Mouse (Mus musculus): ENCODE data around the gene Adamtsl2. TPM values are rescaled to one million over a fixed set of nuclear protein-coding genes. Genes with fewer than 3 reads are reported as not detected.

Gene Adamtsl2
- polyA plus RNA-seq, 1 experiment from 2014 or later = 9.1 TPM

GRCm38 (mm10) chr2:27058251-27058650 lies 20.9 kb upstream of the Adamtsl2 start:
- no peak overlapping the region for H3K9ac ChIP-seq

GRCm38 (mm10) chr2:27058751-27059150 lies 20.4 kb upstream of the Adamtsl2 start:
- H3K4me1 ChIP-seq (replicated peaks) = peaks cover 15% of the 10 kb centered on the region
- H3K9ac ChIP-seq = no peak overlapping the region
- ATAC-seq (ENCODE audit: low read depth) = no peak
- 16% methylated on average over 12 of the region's 12 CpGs for WGBS
- H3K27me3 ChIP-seq = no peaks in the 10 kb centered on the region
- H3K4me2 ChIP-seq = no peak overlapping the region
- H3K36me3 ChIP-seq = no peaks in the 10 kb centered on the region
- H3K9me3 ChIP-seq = no peaks in the 10 kb centered on the region
- H3K27ac ChIP-seq (replicated peaks) = no peak overlapping the region
- no peak overlapping the region for H3K4me3 ChIP-seq

More at GRCm38 (mm10) chr2:27058251-27058650, 20.9 kb upstream of the Adamtsl2 start:
- H3K27me3 ChIP-seq = no peaks in the 10 kb centered on the region
- no peak overlapping the region for H3K4me2 ChIP-seq
- 0 out of 2 replicates have a peak overlapping the region, but pooled peaks have one; percentile 18 for H3K27ac ChIP-seq (replicated peaks)
- no peak overlapping the region for H3K4me3 ChIP-seq
- H3K4me1 ChIP-seq (replicated peaks) = peaks cover 15% of the 10 kb centered on the region
- 31% methylated on average over 4 of the region's 4 CpGs for WGBS
- ATAC-seq (ENCODE audit: low read depth) = no peak
- H3K9me3 ChIP-seq = no peaks in the 10 kb centered on the region
- H3K36me3 ChIP-seq = no peaks in the 10 kb centered on the region

GRCm38 (mm10) chr2:27059187-27059586 lies 20.0 kb upstream of the Adamtsl2 start:
- Histone ChIP-seq H3K4me2 (no peak overlapping the region), H3K36me3 (no peaks in the 10 kb centered on the region), H3K27me3 (no peaks in the 10 kb centered on the region), H3K4me3 (no peak overlapping the region), H3K4me1 (replicated peaks) (peaks cover 15% of the 10 kb centered on the region), H3K9ac (no peak overlapping the region), H3K27ac (replicated peaks) (no peak overlapping the region), H3K9me3 (no peaks in the 10 kb centered on the region)
- WGBS = 78% methylated on average over 9 of the region's 9 CpGs
- no peak for ATAC-seq (ENCODE audit: low read depth)

- Histone ChIP-seq H3K9ac (no peak overlapping the region), H3K9me3 (no peaks in the 10 kb centered on the region), H3K4me1 (replicated peaks) (peaks cover 23% of the 10 kb centered on the region), H3K4me2 (no peak overlapping the region), H3K36me3 (no peaks in the 10 kb centered on the region), H3K27me3 (no peaks in the 10 kb centered on the region), H3K4me3 (no peak overlapping the region), H3K27ac (replicated peaks) (no peak overlapping the region)
- ATAC-seq (ENCODE audit: low read depth) = no peak
- WGBS = 87% methylated on average over 2 of the region's 2 CpGs
Observed at GRCm38 (mm10) chr2:27067124-27067523, 12.1 kb upstream of the Adamtsl2 start.

- peaks cover 23% of the 10 kb centered on the region for H3K4me1 ChIP-seq (replicated peaks)
- H3K27ac ChIP-seq (replicated peaks) = no peak overlapping the region
- H3K27me3 ChIP-seq = no peaks in the 10 kb centered on the region; the same call in 1 of the 2 replicates
- H3K9me3 ChIP-seq = no peaks in the 10 kb centered on the region
- no peak overlapping the region for H3K4me3 ChIP-seq
- H3K36me3 ChIP-seq = no peaks in the 10 kb centered on the region
- no peak for ATAC-seq (ENCODE audit: low read depth)
- 28% methylated on average over 2 of the region's 2 CpGs for WGBS
- no peak overlapping the region for H3K9ac ChIP-seq
- no peak overlapping the region for H3K4me2 ChIP-seq
Observed at GRCm38 (mm10) chr2:27067996-27068395, 11.2 kb upstream of the Adamtsl2 start.

GRCm38 (mm10) chr2:27069646-27070045 lies 9.5 kb upstream of the Adamtsl2 start:
- WGBS = 40% methylated on average over 3 of the region's 3 CpGs
- Histone ChIP-seq H3K9me3 (no peaks in the 10 kb centered on the region), H3K4me1 (replicated peaks) (peaks cover 23% of the 10 kb centered on the region), H3K4me2 (no peak overlapping the region), H3K27me3 (no peaks in the 10 kb centered on the region; the same call in 1 of the 2 replicates), H3K36me3 (no peaks in the 10 kb centered on the region), H3K27ac (replicated peaks) (no peak overlapping the region), H3K9ac (no peak overlapping the region), H3K4me3 (no peak overlapping the region)
- ATAC-seq (ENCODE audit: low read depth) = no peak

GRCm38 (mm10) chr2:27070247-27070813 lies 8.8 kb upstream of the Adamtsl2 start:
- Histone ChIP-seq H3K36me3 (no peaks in the 10 kb centered on the region), H3K27me3 (no peaks in the 10 kb centered on the region; the same call in 1 of the 2 replicates), H3K27ac (replicated peaks) (no peak overlapping the region), H3K4me2 (no peak overlapping the region), H3K9ac (no peak overlapping the region), H3K4me1 (replicated peaks) (peaks cover 23% of the 10 kb centered on the region), H3K9me3 (no peaks in the 10 kb centered on the region), H3K4me3 (no peak overlapping the region)
- no peak for ATAC-seq (ENCODE audit: low read depth)
- 82% methylated on average over 2 of the region's 2 CpGs for WGBS

- Histone ChIP-seq H3K9ac (no peak overlapping the region), H3K36me3 (no peaks in the 10 kb centered on the region), H3K4me2 (no peak overlapping the region), H3K27me3 (no peaks in the 10 kb centered on the region; the same call in 1 of the 2 replicates), H3K9me3 (no peaks in the 10 kb centered on the region), H3K4me1 (replicated peaks) (peaks cover 23% of the 10 kb centered on the region), H3K27ac (replicated peaks) (0 out of 2 replicates have a peak overlapping the region, but pooled peaks have one; percentile 13), H3K4me3 (no peak overlapping the region)
- 39% methylated on average over 4 of the region's 4 CpGs for WGBS
- ATAC-seq (ENCODE audit: low read depth) = peak; percentile 61; the same call in 1 of the 2 replicates
Observed at GRCm38 (mm10) chr2:27071137-27071536, 8.0 kb upstream of the Adamtsl2 start.

- Histone ChIP-seq H3K9ac (no peak within 1 kb of the TSS), H3K4me2 (no peak within 1 kb of the TSS), H3K36me3 (no peaks in the 10 kb centered on the region), H3K4me3 (no peak within 1 kb of the TSS), H3K4me1 (replicated peaks) (peaks cover 23% of the 10 kb centered on the region), H3K27me3 (no peaks in the 10 kb centered on the region; the same call in 1 of the 2 replicates), H3K9me3 (no peaks in the 10 kb centered on the region), H3K27ac (replicated peaks) (0 out of 2 replicates have a peak within 1 kb of the TSS, but pooled peaks have one; percentile 13)
- WGBS = 88% methylated on average over 2 of the region's 2 CpGs
- no peak for ATAC-seq (ENCODE audit: low read depth)
Observed at GRCm38 (mm10) chr2:27071978-27072377, 7.2 kb upstream of the Adamtsl2 start, which contains the start of gene Mymk. Gene Mymk, minus strand, starts transcription at chr2:27072179.

GRCm38 (mm10) chr2:27073407-27073806 lies 5.8 kb upstream of the Adamtsl2 start:
- no peaks in the 10 kb centered on the region for H3K9me3 ChIP-seq
- ATAC-seq (ENCODE audit: low read depth) = no peak
- H3K9ac ChIP-seq = no peak overlapping the region
- 75% methylated on average over 4 of the region's 4 CpGs for WGBS
- no peaks in the 10 kb centered on the region for H3K36me3 ChIP-seq
- H3K4me3 ChIP-seq = no peak overlapping the region
- H3K4me1 ChIP-seq (replicated peaks) = peaks cover 27% of the 10 kb centered on the region
- no peak overlapping the region for H3K4me2 ChIP-seq
- no peak overlapping the region for H3K27ac ChIP-seq (replicated peaks)
- no peaks in the 10 kb centered on the region; the same call in 1 of the 2 replicates for H3K27me3 ChIP-seq

- no peak for ATAC-seq (ENCODE audit: low read depth)
- Histone ChIP-seq H3K4me1 (replicated peaks) (peaks cover 41% of the 10 kb centered on the region), H3K9ac (no peak overlapping the region), H3K9me3 (no peaks in the 10 kb centered on the region), H3K27ac (replicated peaks) (no peak overlapping the region), H3K27me3 (no peaks in the 10 kb centered on the region; the same call in 1 of the 2 replicates), H3K4me2 (no peak overlapping the region), H3K36me3 (no peaks in the 10 kb centered on the region), H3K4me3 (no peak overlapping the region)
- WGBS = 88% methylated on average over 4 of the region's 4 CpGs
Observed at GRCm38 (mm10) chr2:27074804-27075203, 4.4 kb upstream of the Adamtsl2 start.

GRCm38 (mm10) chr2:27075485-27075884 lies 3.7 kb upstream of the Adamtsl2 start:
- H3K36me3 ChIP-seq = no peaks in the 10 kb centered on the region
- H3K4me2 ChIP-seq = no peak overlapping the region
- no peaks in the 10 kb centered on the region; the same call in 1 of the 2 replicates for H3K27me3 ChIP-seq
- no peak overlapping the region for H3K9ac ChIP-seq
- H3K9me3 ChIP-seq = no peaks in the 10 kb centered on the region
- no peak overlapping the region for H3K27ac ChIP-seq (replicated peaks)
- ATAC-seq (ENCODE audit: low read depth) = no peak
- H3K4me1 ChIP-seq (replicated peaks) = peaks cover 43% of the 10 kb centered on the region
- no peak overlapping the region for H3K4me3 ChIP-seq
- 69% methylated on average over 3 of the region's 3 CpGs for WGBS
